Mouse (Mus musculus): ENCODE data around the gene A230050P20Rik.

A230050P20Rik gene

GRCm38 (mm10) chr9:20875021-20875790 is 6.8 kb downstream of the A230050P20Rik start:
- no peak for DNase-seq (ENCODE audit: low spot score)

DNA sequence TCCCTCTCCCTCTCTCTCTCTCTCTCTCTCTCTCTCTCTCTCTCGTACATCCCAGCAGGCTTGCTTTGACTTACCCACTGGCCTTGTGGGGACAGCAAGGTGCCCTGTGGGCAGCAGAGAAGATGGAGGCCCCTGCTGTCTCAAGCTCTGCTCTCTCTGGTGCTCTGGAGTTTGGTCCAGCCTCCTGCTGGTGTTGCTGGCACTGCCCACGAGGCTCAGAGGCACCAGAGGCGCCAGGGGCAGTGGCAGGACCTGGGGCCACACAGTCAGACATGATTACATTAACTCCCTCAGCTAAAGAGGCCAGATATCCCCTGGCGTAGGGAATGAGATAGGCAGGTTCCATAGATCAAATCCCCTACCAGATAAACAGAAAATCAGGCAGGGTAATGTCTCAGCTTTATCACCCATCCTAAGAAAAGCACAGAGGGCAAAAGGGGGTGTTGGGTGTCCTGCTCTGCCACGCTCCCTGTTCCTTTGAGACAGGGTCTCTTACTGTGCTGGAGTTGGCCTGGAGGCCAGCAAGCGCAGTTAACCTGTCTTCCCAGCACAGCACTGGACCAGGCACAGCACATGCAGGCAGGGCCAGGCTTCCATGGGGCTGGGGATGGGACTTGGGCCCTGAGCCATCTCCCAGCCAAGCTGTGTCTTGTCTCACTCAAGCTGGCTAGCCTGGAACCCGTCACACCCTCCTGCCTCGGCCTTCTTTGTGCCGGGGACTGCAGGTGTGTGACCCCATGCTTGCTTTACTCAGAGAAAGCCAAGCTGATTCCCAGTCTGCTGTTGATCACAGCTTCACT is 8.1 kb downstream of the A230050P20Rik start:
- no peak for DNase-seq (ENCODE audit: low spot score)

DNA sequence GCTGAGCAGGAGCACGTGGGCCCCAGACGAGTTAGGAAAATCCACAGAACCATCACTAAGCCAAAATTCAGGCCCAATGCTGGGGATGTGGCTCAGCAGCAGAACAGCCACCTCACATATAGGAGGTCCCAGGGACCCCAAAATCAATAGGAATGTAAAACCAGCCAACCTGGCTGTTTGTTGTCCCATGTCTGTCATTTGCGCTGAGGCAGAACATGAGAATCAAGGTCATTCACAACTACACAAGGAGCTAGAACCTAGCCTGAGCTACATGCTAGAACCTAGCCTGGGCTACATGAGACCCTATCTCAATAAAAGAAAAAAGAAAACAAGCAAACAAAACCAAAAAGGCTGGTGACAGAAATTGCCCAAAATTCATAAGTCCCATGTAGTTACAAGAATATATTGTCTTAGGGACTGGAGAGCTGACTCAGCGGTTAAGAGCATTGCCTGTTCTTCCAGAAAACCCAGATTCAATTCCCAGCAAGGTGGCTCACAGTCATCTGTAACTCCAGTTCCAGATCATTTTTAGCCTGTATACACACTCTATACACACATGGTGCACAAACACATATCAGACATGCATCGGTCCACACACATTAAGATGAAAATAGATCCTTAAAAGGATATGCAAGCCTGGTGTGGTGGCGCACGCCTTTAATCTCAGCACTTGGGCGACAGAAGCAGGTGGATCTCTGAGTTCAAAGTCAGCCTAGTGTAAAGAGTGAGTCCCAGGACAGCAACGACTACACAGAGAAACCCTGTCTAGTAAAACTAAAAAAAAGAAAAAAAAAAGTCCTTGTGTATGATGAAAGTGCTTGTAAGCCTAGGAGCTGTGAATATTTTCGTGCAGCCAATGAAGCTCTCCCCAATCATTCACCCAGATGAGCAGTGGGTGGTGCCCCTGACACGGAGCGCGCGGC is 8.9 kb downstream of the A230050P20Rik start:
- DNase-seq (ENCODE audit: low spot score), result no peak

DNA sequence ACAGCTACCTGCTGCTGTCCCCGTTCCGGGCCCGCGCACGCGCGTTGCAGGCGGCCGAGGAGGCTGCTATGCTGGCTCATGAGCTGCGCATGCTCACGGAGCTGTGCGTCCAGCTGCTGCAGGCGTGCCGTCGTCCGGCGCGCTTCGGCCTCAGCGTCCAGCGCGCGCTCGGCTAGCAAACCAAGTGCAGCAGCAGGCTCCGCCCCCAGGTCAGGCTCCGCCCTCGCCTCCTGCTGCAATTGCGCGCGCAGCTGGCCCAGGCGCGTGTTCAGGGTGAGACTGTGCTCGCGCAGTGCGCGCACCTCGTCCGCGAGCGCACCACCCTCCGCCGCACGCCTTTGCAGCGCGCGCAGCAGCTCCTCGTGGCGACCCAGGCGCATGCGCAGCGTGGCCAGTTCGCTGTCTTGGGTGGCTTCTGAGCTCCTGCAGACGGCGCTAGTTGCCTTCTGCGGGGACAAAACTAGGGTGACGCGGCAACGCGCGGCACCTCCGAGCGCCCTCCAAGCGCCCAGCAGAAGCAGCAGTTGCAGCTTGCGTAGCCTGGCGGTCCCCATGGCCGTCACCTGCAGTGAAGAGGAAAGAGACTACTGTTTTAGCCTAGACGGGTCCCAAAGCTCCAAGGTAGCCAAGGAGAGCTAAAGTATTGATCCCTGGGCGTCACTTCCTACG is 9.7 kb downstream of the A230050P20Rik start:
- peak; percentile 100 for DNase-seq (ENCODE audit: low spot score)

DNA sequence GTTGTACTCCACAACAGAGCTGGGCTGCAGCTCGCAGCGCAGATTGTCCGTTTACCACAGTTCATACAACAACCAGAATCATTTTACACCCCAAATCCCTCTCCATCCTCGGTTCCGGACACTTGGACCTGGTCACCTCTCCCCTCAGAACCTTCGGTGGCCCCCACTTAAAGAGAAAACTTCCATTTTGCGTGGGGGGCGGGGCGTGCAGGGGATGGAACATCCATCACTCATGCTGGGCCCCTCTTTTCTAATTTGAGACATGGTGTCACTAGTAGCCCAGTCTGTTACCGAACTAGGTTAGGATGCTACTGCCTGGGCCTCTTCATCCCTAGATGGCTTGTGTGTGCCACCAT is 10.2 kb downstream of the A230050P20Rik start:
- no peak for DNase-seq (ENCODE audit: low spot score)

DNA sequence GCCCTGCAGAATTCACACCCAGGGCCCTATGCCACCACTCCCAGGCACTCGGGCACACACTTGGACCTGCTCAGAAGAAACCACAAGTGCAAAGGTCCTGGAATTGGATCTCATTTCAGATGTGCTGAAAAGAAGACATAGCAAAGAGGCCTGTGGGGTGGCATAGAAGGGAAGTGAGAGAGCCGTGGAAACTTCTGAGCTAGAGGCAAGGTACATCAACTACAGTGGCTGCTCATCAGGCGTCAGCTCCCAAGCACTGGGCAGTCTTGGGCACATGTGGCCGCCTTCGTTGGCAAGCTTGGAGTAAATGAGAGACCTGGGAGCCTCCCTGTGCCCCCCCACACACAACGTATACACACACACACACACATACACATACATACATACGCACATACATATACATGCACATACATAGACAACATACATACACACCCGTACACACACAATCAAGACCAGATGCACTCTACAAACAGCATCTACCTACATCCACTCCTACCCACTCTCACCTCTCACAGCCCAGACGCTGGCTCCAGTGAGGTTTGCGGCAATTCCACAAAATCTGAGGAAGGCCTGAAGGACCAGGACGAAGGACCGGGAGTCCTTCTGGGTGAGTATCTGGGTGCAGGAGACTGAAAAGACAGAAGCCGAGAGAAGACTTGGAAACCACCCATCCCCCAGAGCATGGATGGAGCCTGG is 10.8 kb downstream of the A230050P20Rik start, which contains the start of gene Angptl6:
TSS of gene Angptl6 (minus strand) at position 631 of the 696 bp plus-strand sequence.
- no peak for DNase-seq (ENCODE audit: low spot score)

- DNase-seq (ENCODE audit: low spot score), result no peak
Observed at GRCm38 (mm10) chr9:20886563-20886962, 18.1 kb downstream of the A230050P20Rik start.

GRCm38 (mm10) chr9:20887191-20887590 is 18.7 kb downstream of the A230050P20Rik start:
- no peak for DNase-seq (ENCODE audit: low spot score)

- peak; percentile 93 for DNase-seq (ENCODE audit: low spot score)
Observed at GRCm38 (mm10) chr9:20887704-20888385, 19.4 kb downstream of the A230050P20Rik start, which contains the start of gene Ppan. Gene Ppan, plus strand, starts transcription at chr9:20888175.

DNA sequence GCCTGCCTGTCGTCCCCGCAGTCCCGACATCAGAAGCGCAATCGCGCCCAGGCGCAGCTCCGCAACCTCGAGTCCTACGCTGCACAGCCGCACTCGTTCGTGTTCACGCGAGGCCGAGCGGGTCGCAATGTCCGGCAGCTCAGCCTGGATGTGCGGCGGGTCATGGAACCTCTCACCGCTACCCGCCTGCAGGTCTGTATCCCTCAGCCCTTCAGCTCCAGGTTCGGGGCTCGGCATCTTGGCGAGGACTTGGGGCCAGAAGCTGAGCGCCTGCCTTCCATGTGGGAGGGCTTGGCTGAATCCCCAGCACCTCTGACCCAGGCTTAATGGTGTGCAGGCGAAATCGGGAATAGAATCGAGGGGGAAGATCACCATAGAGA is 19.9 kb downstream of the A230050P20Rik start:
- no peak for DNase-seq (ENCODE audit: low spot score)

DNA sequence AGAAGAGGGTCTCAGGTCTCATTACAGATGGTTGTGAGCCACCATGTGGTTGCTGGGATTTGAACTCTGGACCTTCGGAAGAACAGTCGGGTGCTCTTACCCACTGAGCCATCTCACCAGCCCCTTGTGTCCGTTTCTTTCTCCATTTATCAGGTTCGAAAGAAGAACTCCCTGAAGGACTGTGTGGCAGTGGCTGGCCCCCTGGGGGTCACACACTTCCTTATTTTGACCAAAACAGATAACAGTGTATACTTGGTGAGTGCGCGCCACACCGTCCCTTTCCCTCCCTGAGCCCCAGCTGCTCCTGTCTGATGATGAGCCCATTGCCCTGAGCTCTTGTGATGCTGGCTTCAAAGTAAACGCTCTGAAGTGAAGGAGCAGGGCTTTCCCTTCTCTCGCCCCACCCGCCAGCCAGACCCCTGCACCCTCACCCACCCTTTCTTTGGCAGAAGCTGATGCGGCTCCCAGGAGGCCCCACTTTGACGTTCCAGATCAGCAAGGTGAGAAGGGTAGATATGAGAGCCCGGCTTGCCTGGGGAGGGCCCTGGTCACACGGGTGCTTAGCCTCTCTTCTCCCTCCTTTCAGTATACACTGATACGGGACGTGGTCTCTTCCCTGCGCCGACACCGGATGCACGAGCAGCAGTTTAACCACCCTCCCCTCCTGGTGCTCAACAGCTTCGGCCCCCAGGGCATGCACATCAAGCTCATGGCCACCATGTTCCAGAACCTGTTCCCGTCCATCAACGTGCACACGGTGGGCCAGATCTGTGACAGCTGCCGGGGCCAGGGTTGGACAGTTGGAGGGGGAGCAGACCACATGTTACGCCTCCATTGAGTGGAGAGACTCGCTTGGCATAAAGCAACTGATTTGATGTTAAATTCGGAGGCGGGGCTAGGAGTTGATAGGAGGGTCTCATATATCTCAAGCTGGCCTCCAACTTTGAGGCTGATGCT is 21.0 kb downstream of the A230050P20Rik start:
- no peak for DNase-seq (ENCODE audit: low spot score)

- no peak for DNase-seq (ENCODE audit: low spot score)
Observed at GRCm38 (mm10) chr9:20890411-20890810, 22.0 kb downstream of the A230050P20Rik start.

- DNase-seq (ENCODE audit: low spot score), result no peak
Observed at GRCm38 (mm10) chr9:20891339-20892103, 23.1 kb downstream of the A230050P20Rik start.

DNA sequence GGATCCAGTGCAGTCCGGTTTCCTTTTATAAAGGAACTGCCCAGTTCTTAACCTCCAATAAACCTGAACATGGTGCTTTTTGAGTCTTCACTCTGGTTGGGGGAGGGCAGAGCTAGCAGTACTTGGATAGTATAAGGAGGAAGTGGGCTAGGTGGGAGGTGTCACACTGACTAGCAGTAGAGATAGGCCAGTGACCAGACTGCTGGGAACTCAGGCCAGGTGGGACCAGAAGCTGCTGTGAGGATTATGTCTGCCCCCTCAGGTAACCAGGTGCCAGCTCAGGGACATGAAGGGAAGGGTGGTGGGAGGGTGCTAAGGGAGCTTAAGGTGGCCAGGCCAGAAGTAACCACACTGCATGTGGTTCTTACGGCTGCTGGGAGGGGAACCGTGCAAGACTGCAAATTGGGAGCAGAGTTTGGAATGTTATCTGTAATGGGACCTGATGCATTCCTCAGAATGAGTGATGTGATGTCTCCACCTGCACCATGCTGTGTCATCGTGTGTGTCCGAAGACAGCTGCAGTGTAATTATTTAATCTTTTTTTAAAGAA is 23.7 kb downstream of the A230050P20Rik start:
- DNase-seq (ENCODE audit: low spot score), result no peak

GRCm38 (mm10) chr9:20893069-20893468 is 24.6 kb downstream of the A230050P20Rik start:
- no peak for DNase-seq (ENCODE audit: low spot score)

DNA sequence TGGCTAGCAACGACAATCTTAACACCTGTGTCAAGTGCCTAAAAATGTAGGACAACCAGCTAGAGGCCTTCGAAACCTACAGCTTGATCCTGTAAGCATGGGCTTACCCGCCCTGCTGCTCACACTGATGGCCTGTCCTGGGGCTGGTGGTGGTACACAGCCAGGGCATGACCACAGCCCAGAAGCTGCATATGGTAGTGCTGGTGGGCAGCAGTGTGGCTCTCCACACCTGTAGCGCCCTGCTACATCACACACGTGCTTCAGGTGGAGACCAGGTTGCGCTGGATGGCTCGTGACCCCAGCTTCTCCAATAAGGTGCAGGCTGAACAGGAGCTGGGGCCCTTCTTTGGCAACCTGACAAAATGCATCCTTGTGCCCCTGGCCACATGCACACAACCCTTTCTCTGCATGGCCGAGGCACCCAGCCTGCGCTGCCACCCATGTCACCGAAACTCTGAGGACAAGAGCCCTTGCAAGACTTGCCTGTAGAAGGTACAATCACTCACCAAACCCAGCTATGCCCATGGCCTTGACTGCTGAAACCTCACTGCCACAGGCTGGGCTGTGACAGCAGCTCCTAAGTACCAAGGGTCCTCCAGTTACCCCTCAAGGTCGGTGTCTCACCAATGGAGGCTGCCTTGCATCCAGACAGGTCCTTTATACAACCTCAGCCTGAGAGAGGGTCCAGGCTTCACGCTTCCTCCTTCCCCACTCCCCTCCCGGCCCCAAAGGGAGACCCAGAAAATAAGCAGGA is 25.3 kb downstream of the A230050P20Rik start:
- DNase-seq (ENCODE audit: low spot score), result no peak

DNA sequence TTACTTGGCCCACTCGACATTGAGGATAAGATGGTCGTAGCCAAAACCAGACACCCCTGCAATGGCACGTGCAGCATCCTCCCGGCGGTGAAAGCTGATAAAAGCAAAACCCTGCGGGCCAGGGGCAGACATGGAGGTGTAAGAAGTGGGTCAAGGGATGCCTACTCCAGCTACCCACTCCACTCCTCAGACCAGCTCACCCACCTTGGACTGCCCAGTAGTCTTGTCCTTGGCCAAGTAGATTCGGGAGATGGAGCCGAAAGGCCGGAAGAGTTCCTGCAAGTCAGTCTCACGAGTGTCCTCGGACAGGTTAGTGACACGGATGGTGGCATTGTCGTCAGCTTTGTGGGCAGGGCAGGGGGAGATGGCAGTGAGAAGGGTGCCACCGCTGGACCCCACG is 26.2 kb downstream of the A230050P20Rik start:
- DNase-seq (ENCODE audit: low spot score), result no peak
